Mouse (Mus musculus) lung, postnatal 0 days (tissue): ENCODE measurements around the gene Casp6. TPM values are rescaled to one million over a fixed set of nuclear protein-coding genes. Genes with fewer than 3 reads are reported as not detected.

Experiments used
- ATAC-seq: fragments of 200-750 bp; cut with Nextera tagmentation; 2 replicates; pipeline ENCODE4 v1.8.0; 2017; ENCODE audit warnings: moderate library complexity
- DNase-seq: peaks from one replicate; pipeline ENCODE4 v3.0.0-alpha.2; 2016; ENCODE audit warnings: low spot score
- H3K27ac ChIP-seq: fragments of 300-500 bp; sonication (generic); 2 replicates; pipeline ENCODE4 v1.5.1; 2014; ENCODE audit warnings: antibody characterized with exemption, mild to moderate bottlenecking, low read length, mixed read lengths
- H3K27me3 ChIP-seq: fragments of 300-500 bp; sonication (generic); replicated peaks from 2 replicates; pipeline ENCODE4 v1.6.1; 2014; ENCODE audit warnings: low read length, mixed read lengths; ENCODE audit not compliant: insufficient read depth
- H3K36me3 ChIP-seq: fragments of 300-500 bp; sonication (generic); 2 replicates; pipeline ENCODE4 v1.6.1; 2014; ENCODE audit warnings: low read length, mixed read lengths; ENCODE audit not compliant: insufficient read depth
- H3K4me1 ChIP-seq: fragments of 300-500 bp; sonication (generic); 2 replicates; pipeline ENCODE4 v1.6.1; 2014; ENCODE audit warnings: antibody characterized with exemption, low read depth, low read length, mixed read lengths; ENCODE audit not compliant: insufficient read depth
- H3K4me2 ChIP-seq: fragments of 300-500 bp; sonication (generic); replicated peaks from 2 replicates; pipeline ENCODE4 v1.6.1; 2014; ENCODE audit warnings: low read depth, mild to moderate bottlenecking, low read length, moderate library complexity, mixed read lengths
- H3K4me3 ChIP-seq: fragments of 300-500 bp; sonication (generic); 2 replicates; pipeline ENCODE4 v1.5.1; 2014; ENCODE audit warnings: low read depth, low read length
- H3K9ac ChIP-seq: fragments of 300-500 bp; sonication (generic); replicated peaks from 2 replicates; pipeline ENCODE4 v1.6.1; 2014; ENCODE audit warnings: low read depth, mild to moderate bottlenecking
- H3K9me3 ChIP-seq: fragments of 300-500 bp; sonication (generic); 2 replicates; pipeline ENCODE4 v1.6.1; 2016; ENCODE audit warnings: low read length, mixed read lengths
- CTCF ChIP-seq: IDR thresholded peaks from 2 replicates; pipeline ENCODE4 v1.5.1; 2016; ENCODE audit warnings: antibody characterized with exemption, mild to moderate bottlenecking
- EP300 ChIP-seq: IDR thresholded peaks from 2 replicates; pipeline ENCODE4 v1.6.1; 2016; ENCODE audit warnings: antibody characterized with exemption, mild to moderate bottlenecking, control low read depth
- WGBS: fragments of 180-500 bp; shearing (Covaris S2); extraction: QIAGEN DNeasy Blood & Tissue Kit; methylation state at CpG from one replicate; pipeline ENCODE4 v1.1.7; 2014; 5-methylcytosine and 5-hydroxymethylcytosine counted together
- polyA plus RNA-seq: library from polyadenylated mRNA; unstranded; fragments of >200 nt; fragmentation: Nextera tagmentation; extraction: Ambion mirVana; gene quantifications from 2 replicates; pipeline ENCODE4 v1.2.1, GENCODE M21; 2015

The Casp6 gene
- polyA plus RNA-seq, 1 experiment from 2014 or later = 76.5 TPM

GRCm38 (mm10) chr3:129932443-129932842 lies 31.2 kb downstream of the Casp6 start:
- Histone ChIP-seq H3K4me2 (no peak overlapping the region), H3K4me3 (no peak overlapping the region), H3K27me3 (no peaks in the 10 kb centered on the region), H3K36me3 (no peaks in the 10 kb centered on the region), H3K9ac (no peak overlapping the region), H3K27ac (no peak overlapping the region), H3K9me3 (no peaks in the 10 kb centered on the region), H3K4me1 (no peaks in the 10 kb centered on the region)
- 53% methylated on average over 4 of the region's 4 CpGs for WGBS
- TF ChIP-seq CTCF = peak; percentile 63
- no peak for TF ChIP-seq EP300
- no peak for DNase-seq
- no peak for ATAC-seq

DNA sequence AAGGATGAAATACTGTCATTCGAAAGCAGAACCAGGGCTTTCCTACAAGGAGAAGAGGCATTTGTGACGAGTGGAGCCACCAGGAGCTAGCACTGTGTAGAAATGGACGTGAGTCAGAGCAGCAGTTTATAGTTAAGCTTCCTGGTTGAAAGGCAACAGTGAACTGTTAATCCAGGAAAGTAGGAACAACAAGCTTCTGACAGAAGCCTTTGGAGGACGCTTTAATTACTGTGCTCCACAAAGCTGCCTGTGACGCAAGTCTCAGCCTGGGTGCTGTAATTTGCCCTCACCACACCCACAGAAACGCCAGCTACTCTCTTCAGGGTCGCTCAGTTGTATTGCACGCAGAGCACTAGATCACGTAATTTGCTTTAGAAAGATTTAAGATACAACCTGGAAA lies 35.3 kb downstream of the Casp6 start:
- peak; percentile 22 for DNase-seq

DNA sequence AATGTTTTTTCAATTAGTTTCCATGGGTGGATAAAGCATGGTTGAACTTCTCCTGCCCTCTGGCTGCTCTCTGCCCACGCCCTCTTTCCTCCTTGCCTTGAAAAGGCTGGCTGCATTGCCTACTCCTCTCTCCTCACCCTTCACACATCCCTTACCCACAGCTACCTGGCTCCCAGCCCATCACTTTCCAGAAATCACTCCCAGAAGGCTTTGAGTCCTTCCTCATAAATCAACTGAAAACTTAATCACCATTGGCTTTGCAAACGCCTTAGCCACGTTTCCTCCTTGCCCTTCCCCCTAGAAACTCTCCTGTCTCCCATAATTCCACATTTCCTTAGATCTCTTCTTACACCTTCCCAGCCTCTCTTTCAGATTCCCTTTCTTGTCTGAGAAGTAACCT lies 36.6 kb downstream of the Casp6 start:
- no peak overlapping the region for H3K27ac ChIP-seq
- H3K36me3 ChIP-seq = no peaks in the 10 kb centered on the region
- TF ChIP-seq CTCF (no peak), EP300 (no peak)
- no peaks in the 10 kb centered on the region for H3K4me1 ChIP-seq
- no peak overlapping the region for H3K4me2 ChIP-seq
- 39% methylated on average over 3 of the region's 3 CpGs for WGBS
- ATAC-seq (no peak; the same call in 1 of the 2 replicates), DNase-seq (peak; percentile 37)
- no peak overlapping the region for H3K9ac ChIP-seq
- no peaks in the 10 kb centered on the region for H3K27me3 ChIP-seq
- no peaks in the 10 kb centered on the region for H3K9me3 ChIP-seq
- no peak overlapping the region for H3K4me3 ChIP-seq

More for the DNA sequence above, 35.3 kb downstream of the Casp6 start:
- H3K27me3 ChIP-seq = no peaks in the 10 kb centered on the region
- TF ChIP-seq CTCF (no peak), EP300 (no peak)
- WGBS = 58% methylated on average over 9 of the region's 9 CpGs
- H3K4me3 ChIP-seq = no peak overlapping the region
- H3K27ac ChIP-seq = no peak overlapping the region
- no peaks in the 10 kb centered on the region for H3K4me1 ChIP-seq
- H3K9ac ChIP-seq = no peak overlapping the region
- no peaks in the 10 kb centered on the region for H3K36me3 ChIP-seq
- H3K4me2 ChIP-seq = no peak overlapping the region
- ATAC-seq = no peak
- no peaks in the 10 kb centered on the region for H3K9me3 ChIP-seq

DNA sequence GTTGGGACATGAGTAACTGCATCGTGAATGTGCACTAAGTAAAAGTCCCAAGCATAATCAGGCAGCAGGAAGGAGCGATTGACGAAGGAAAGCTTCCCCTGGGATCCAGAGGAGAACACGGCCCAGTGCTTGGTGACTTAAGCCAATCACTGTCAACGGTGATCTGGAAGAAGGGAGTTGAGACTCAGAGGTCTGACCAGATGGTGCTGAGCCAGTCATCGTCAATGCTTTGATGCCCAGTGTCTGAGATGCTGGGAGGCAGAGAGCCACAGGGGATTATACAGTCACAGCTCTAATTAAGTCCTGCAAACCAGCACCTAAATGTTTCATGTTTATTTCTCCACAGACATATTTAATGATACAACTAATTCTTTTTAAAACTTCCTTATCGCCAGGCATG lies 37.8 kb downstream of the Casp6 start:
- no peak overlapping the region for H3K4me3 ChIP-seq
- DNase-seq = no peak

DNA sequence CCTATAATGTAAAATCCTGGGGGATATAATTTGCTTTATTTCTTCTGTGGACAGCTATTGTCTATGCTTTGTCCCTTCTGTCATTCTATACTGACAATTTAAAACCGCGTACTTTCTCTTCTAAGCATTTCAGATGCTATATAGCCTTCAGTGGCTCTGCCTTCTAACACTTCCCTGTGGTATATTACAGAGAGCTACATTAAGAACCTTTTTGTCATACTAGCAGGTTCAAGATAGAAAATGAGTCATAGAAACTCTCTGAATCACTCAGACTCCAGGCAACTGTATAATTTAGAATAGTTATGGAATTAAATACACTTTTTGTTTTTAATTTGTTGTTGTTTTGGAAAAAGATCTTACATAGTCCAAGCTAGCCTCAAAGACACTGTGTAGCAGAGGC lies 39.6 kb downstream of the Casp6 start:
- DNase-seq (no peak), ATAC-seq (no peak)
- Histone ChIP-seq H3K4me1 (no peaks in the 10 kb centered on the region), H3K36me3 (no peaks in the 10 kb centered on the region), H3K4me2 (no peak overlapping the region), H3K9ac (no peak overlapping the region), H3K4me3 (no peak overlapping the region), H3K9me3 (no peaks in the 10 kb centered on the region), H3K27me3 (no peaks in the 10 kb centered on the region), H3K27ac (no peak overlapping the region)
- TF ChIP-seq EP300 = no peak
- no peak for TF ChIP-seq CTCF
- WGBS = 92% methylated on average over 2 of the region's 2 CpGs

More for the DNA sequence above, 37.8 kb downstream of the Casp6 start:
- no peak overlapping the region for H3K27ac ChIP-seq
- no peak for ATAC-seq
- H3K4me2 ChIP-seq = no peak overlapping the region
- no peaks in the 10 kb centered on the region for H3K9me3 ChIP-seq
- no peaks in the 10 kb centered on the region for H3K27me3 ChIP-seq
- no peak for TF ChIP-seq EP300
- TF ChIP-seq CTCF = no peak
- H3K36me3 ChIP-seq = no peaks in the 10 kb centered on the region
- no peak overlapping the region for H3K9ac ChIP-seq
- no peaks in the 10 kb centered on the region for H3K4me1 ChIP-seq
- WGBS = 65% methylated on average over 7 of the region's 7 CpGs

GRCm38 (mm10) chr3:129941291-129941690 lies 40.1 kb downstream of the Casp6 start:
- Histone ChIP-seq H3K27ac (no peak overlapping the region), H3K9ac (no peak overlapping the region), H3K4me2 (no peak overlapping the region), H3K27me3 (no peaks in the 10 kb centered on the region), H3K36me3 (no peaks in the 10 kb centered on the region), H3K4me3 (no peak overlapping the region), H3K9me3 (no peaks in the 10 kb centered on the region), H3K4me1 (no peaks in the 10 kb centered on the region)
- TF ChIP-seq EP300 (no peak), CTCF (no peak)
- no peak for ATAC-seq
- WGBS = 95% methylated on average over 1 of the region's 1 CpGs
- DNase-seq = no peak

GRCm38 (mm10) chr3:129943813-129944212 lies 42.6 kb downstream of the Casp6 start:
- Histone ChIP-seq H3K4me1 (no peaks in the 10 kb centered on the region), H3K4me3 (no peak overlapping the region), H3K4me2 (no peak overlapping the region), H3K9ac (no peak overlapping the region), H3K27me3 (no peaks in the 10 kb centered on the region), H3K36me3 (no peaks in the 10 kb centered on the region), H3K9me3 (no peaks in the 10 kb centered on the region), H3K27ac (no peak overlapping the region)
- TF ChIP-seq CTCF (no peak), EP300 (no peak)
- no peak for DNase-seq
- no peak for ATAC-seq
- WGBS = 55% methylated on average over 4 of the region's 4 CpGs
